Mouse (Mus musculus): ENCODE results near the gene Rabl3.
A peak's percentile ranks its signal among the peaks of the same experiment; 100 is the strongest.

GRCm38 (mm10) chr16:37539611-37540580 lies at the start of gene Rabl3, which contains the start of gene Gtf2e1:
- no peak for TF ChIP-seq GABPA (IDR thresholded peaks at IDR 0.05; ENCODE audit: low read depth, low read length)
- TF ChIP-seq POLR2A (IDR thresholded peaks at IDR 0.05; ENCODE audit: control insufficient read depth in 1 of 2, insufficient read depth in 1 of 2, low read depth in 1 of 2, low read length in 2 of 2, poor library complexity in 1 of 2) = peak; percentile 68 to 95; a peak in 2 of 4 replicates
- no peak for TF ChIP-seq CTCF (IDR thresholded peaks at IDR 0.05 in 2 of 3, conservative IDR thresholded peaks at IDR 0.05 in 1 of 3; ENCODE audit: control insufficient read depth in 1 of 3, insufficient read depth in 1 of 3, low read depth in 2 of 3, low read length in 3 of 3, poor library complexity in 1 of 3, severe bottlenecking in 1 of 3)
- no peak; the same call in 1 of the 2 replicates for TF ChIP-seq CHD2 (IDR thresholded peaks at IDR 0.05; ENCODE audit: low read length)
- no peak for TF ChIP-seq UBTF (IDR thresholded peaks at IDR 0.05; ENCODE audit: borderline replicate concordance, insufficient read depth, low read depth, low read length)
- no peak for TF ChIP-seq GATA1 (IDR thresholded peaks at IDR 0.05; ENCODE audit: low read depth, low read length)
- peak; percentile 36; the same call in 1 of the 2 replicates for TF ChIP-seq TCF12 (IDR thresholded peaks at IDR 0.05; ENCODE audit: low read depth, low read length)
- TF ChIP-seq CHD1 (IDR thresholded peaks at IDR 0.05; ENCODE audit: low read depth, low read length) = no peak
- no peak for TF ChIP-seq MEF2A (IDR thresholded peaks at IDR 0.05; ENCODE audit: extremely low read depth, insufficient replicate concordance, low read depth, low read length, poor library complexity, severe bottlenecking)
- no peak for TF ChIP-seq MYB (IDR thresholded peaks at IDR 0.05; ENCODE audit: low read depth, low read length)
- peak; percentile 73 for TF ChIP-seq TBP (IDR thresholded peaks at IDR 0.05; ENCODE audit: low read depth, low read length)
- peak; percentile 59; the same call in 1 of the 2 replicates for TF ChIP-seq KAT2A (conservative IDR thresholded peaks at IDR 0.05; ENCODE audit: low read depth, low read length)

All from MEL (cell line).